Mouse (Mus musculus): ENCODE results near the gene Megf11. TPM values are rescaled to one million over a fixed set of nuclear protein-coding genes. Genes with fewer than 3 reads are reported as not detected.

Gene Megf11
- polyA plus RNA-seq, 1 experiment from 2014 or later, result 0.37 TPM

DNA sequence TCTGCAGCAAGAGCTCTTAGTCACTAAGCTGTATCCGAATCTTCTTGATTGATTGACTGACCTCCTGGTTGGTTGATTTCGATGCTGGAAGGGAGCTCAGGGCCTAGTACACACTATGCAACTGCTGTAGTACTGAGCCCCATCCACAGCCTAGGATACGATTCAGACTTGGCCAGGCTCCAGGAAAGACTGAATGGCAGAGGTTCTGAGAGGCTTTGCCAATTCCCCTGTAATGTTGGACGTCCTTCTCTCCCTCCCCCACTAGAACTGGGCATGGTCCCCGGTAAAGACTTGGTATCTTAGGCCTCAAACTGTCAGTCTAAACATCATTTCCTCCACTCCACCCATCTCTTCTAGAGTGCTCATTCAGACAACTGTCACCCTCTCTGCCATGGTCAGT lies 113.5 kb downstream of the Megf11 start:
- H3K27me3 ChIP-seq (replicated peaks), result peaks cover 2% of the 10 kb centered on the region; the same call in 1 of the 2 replicates
- no peak overlapping the region for H3K9ac ChIP-seq
- H3K4me2 ChIP-seq, result no peak overlapping the region
- no peak overlapping the region for H3K4me3 ChIP-seq
- no peaks in the 10 kb centered on the region for H3K36me3 ChIP-seq
- no peaks in the 10 kb centered on the region for H3K9me3 ChIP-seq (replicated peaks)
- no peak overlapping the region for H3K27ac ChIP-seq (ENCODE audit: poor library complexity, severe bottlenecking)
- no peaks in the 10 kb centered on the region for H3K4me1 ChIP-seq (replicated peaks)
- WGBS, result 54% methylated on average over 5 of the region's 5 CpGs
- ATAC-seq (ENCODE audit: insufficient number of reproducible peaks, low FRiP score), result 0 out of 2 replicates have a peak, but pooled peaks have one; percentile 18

DNA sequence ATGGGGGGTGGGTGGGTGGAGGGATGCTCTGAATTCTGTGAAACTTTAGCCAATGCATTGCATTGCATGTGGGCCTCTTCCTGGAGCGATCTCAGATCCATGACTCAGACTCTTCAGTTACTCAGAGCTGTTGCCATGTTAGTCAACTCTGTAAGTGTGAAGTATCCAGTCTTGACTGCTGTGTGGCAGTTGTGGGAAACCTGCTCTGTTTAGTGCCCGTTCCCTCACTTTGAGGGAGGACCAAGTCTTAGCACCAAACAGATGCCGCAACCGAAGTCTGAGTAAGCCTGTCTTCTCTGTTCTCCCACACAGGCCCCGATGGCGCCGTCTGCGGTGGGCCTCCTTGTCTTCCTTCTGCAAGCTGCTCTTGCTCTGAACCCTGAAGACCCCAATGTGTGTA lies 115.8 kb downstream of the Megf11 start:
- Histone ChIP-seq H3K4me3 (no peak overlapping the region), H3K4me2 (no peak overlapping the region), H3K27me3 (replicated peaks) (peaks cover 2% of the 10 kb centered on the region; the same call in 1 of the 2 replicates), H3K4me1 (replicated peaks) (no peaks in the 10 kb centered on the region), H3K36me3 (no peaks in the 10 kb centered on the region), H3K9me3 (replicated peaks) (no peaks in the 10 kb centered on the region), H3K9ac (no peak overlapping the region), H3K27ac (ENCODE audit: poor library complexity, severe bottlenecking) (no peak overlapping the region)
- WGBS, result 91% methylated on average over 8 of the region's 8 CpGs
- no peak for ATAC-seq (ENCODE audit: insufficient number of reproducible peaks, low FRiP score)

DNA sequence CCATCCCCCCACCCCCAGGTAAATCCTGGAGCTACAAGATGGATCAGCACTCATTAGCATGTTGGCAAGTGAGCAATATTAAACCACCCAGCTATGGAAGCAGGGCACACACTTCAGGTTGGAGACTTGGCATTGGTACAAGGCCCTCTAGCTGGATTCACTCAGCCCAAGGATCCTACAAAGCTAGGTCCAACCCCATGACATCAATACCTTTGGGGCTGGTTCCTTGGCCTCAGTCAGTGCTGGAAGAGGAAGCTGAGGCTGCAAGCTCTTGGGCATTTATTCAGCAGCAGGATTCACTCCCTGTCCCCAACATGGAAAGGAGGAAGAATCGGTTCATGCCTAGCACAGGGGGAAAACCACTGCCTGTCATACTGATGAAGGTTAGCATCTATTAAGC lies 118.6 kb downstream of the Megf11 start:
- no peaks in the 10 kb centered on the region for H3K36me3 ChIP-seq
- H3K4me3 ChIP-seq, result no peak overlapping the region
- H3K27ac ChIP-seq (ENCODE audit: poor library complexity, severe bottlenecking), result no peak overlapping the region
- ATAC-seq (ENCODE audit: insufficient number of reproducible peaks, low FRiP score), result no peak
- H3K4me1 ChIP-seq (replicated peaks), result no peaks in the 10 kb centered on the region
- no peaks in the 10 kb centered on the region; the same call in 1 of the 2 replicates for H3K27me3 ChIP-seq (replicated peaks)
- H3K9me3 ChIP-seq (replicated peaks), result no peaks in the 10 kb centered on the region
- no peak overlapping the region for H3K4me2 ChIP-seq
- no peak overlapping the region for H3K9ac ChIP-seq
- WGBS, result 68% methylated on average over 1 of the region's 1 CpGs

DNA sequence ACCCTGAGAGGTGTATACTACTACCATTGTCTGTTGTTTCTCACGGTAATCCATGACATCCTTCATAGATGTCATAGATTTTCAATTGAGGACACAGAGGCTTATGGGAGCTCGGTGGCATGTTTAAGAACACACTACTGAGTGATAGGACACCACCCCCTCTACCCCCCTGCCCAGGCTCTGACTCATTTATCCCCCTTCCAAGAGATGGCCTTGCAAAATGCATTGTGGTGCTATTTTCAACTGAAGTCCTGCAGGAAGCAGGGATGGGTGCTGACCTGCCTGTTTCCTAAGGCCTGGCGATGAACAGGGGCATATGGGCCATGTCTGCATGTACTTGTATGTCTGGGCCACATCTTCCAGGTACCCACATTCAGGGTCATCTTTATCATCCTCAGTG lies 119.0 kb downstream of the Megf11 start:
- Histone ChIP-seq H3K4me3 (no peak overlapping the region), H3K4me1 (replicated peaks) (no peaks in the 10 kb centered on the region), H3K4me2 (no peak overlapping the region), H3K36me3 (no peaks in the 10 kb centered on the region), H3K9me3 (replicated peaks) (no peaks in the 10 kb centered on the region), H3K27me3 (replicated peaks) (no peaks in the 10 kb centered on the region; the same call in 1 of the 2 replicates), H3K9ac (no peak overlapping the region), H3K27ac (ENCODE audit: poor library complexity, severe bottlenecking) (no peak overlapping the region)
- 65% methylated on average over 3 of the region's 3 CpGs for WGBS
- no peak for ATAC-seq (ENCODE audit: insufficient number of reproducible peaks, low FRiP score)

DNA sequence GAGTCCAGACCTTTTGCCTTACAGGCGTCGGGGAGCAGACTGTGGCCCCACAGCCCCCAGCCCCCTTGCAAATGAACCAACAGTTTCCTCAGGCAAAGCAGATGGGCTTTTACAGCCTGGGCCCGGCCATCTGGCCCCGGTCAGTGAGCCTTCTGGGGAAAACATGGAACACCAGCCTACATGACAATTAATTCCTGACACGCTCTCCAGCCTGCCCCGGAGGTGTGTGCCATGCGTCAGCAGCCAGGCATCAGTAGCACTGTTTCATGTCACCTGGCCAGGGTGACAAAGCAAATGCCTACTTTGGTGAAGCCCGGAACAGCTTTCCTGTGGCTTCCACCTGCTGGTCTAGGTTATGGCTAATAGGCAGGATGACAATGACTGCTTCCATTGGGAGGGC lies 119.5 kb downstream of the Megf11 start:
- Histone ChIP-seq H3K27me3 (replicated peaks) (no peaks in the 10 kb centered on the region; the same call in 1 of the 2 replicates), H3K4me1 (replicated peaks) (no peaks in the 10 kb centered on the region), H3K9me3 (replicated peaks) (no peaks in the 10 kb centered on the region), H3K9ac (no peak overlapping the region), H3K27ac (ENCODE audit: poor library complexity, severe bottlenecking) (no peak overlapping the region), H3K4me2 (no peak overlapping the region), H3K4me3 (no peak overlapping the region), H3K36me3 (no peaks in the 10 kb centered on the region)
- no peak for ATAC-seq (ENCODE audit: insufficient number of reproducible peaks, low FRiP score)
- 72% methylated on average over 8 of the region's 8 CpGs for whole genome bisulfite sequencing

DNA sequence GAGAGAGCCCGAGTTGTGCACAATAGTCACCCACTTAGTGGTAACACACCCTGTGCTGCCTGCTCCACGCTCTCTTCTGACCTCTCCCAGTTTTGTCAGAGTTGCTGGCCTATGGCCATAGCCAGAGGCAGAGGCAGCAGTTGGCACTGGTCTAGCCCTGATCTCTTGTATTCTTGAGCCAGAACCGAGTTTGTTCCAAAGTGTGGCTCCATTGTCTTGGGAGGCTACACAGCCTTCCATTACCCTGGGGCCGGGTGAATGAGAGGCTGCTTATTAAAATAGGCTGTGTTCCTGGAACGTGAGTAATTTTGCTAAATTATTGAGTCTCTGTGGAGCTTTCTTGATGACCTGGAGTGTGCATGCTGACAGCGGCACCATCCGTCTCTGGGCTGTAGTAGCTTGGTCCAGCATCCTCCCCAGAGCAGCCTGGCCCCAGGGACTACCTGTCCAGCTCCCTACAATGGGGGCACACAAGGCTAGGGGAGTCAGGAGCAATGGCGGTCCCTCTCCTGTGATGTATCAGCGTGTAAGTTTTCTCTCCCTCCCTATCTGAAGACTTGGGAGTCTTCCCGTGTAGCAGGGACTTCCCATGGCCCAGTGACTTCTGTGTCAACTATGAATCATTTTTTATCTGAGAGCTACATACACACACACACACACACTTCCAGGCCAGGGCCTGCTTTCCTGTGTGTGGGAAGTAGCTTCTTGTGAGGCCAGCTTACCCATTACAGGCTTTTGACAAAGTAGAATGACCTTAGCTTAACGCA lies 121.2 kb downstream of the Megf11 start:
- ATAC-seq (ENCODE audit: insufficient number of reproducible peaks, low FRiP score), result no peak
- 69% methylated on average over 11 of the region's 11 CpGs for WGBS
- Histone ChIP-seq H3K36me3 (no peaks in the 10 kb centered on the region), H3K4me3 (no peak overlapping the region), H3K27ac (ENCODE audit: poor library complexity, severe bottlenecking) (no peak overlapping the region), H3K4me1 (replicated peaks) (no peaks in the 10 kb centered on the region), H3K9ac (no peak overlapping the region), H3K4me2 (no peak overlapping the region), H3K27me3 (replicated peaks) (peaks cover 3% of the 10 kb centered on the region; the same call in 1 of the 2 replicates), H3K9me3 (replicated peaks) (no peaks in the 10 kb centered on the region)

DNA sequence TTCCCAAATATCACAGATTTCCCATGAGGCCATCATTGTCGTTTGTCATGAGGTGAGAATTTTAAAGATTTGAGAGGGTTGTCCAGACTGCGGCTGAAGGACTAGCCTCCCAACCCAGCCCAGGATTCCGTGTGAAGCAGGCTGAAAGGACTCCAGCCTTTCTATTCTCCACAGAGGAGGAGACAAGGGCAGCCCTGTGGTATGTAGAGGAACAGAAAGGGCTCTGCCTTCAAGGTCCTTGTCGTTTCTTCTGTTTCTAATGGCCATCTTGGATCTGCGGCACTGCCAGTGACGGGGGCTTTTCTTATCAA lies 121.7 kb downstream of the Megf11 start:
- Histone ChIP-seq H3K27me3 (replicated peaks) (peaks cover 8% of the 10 kb centered on the region), H3K4me1 (replicated peaks) (no peaks in the 10 kb centered on the region), H3K4me2 (no peak overlapping the region), H3K9me3 (replicated peaks) (no peaks in the 10 kb centered on the region), H3K4me3 (no peak overlapping the region), H3K9ac (no peak overlapping the region), H3K27ac (ENCODE audit: poor library complexity, severe bottlenecking) (no peak overlapping the region), H3K36me3 (no peaks in the 10 kb centered on the region)
- no peak for ATAC-seq (ENCODE audit: insufficient number of reproducible peaks, low FRiP score)
- WGBS, result 60% methylated on average over 6 of the region's 6 CpGs

DNA sequence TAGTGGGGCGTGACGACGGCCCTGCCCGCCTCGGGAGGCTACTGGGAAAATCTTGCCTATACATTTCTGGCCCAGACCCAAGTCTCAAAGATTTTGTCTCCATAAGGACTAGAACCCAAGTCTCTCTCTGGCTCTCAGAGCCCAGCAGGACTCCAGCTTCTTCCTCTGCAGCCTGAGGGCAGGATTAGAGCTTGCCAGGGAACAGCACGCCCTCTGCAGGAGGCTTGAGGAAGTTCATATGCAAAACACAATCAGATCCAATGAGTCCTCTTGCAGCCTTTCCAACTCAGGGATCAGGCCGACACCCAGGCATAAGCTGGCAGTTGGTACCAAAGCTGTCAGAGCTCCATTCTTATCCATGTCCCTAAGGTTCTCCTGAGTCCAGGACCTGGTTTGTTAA lies 122.6 kb downstream of the Megf11 start:
- Histone ChIP-seq H3K9me3 (replicated peaks) (no peaks in the 10 kb centered on the region), H3K27me3 (replicated peaks) (peaks cover 8% of the 10 kb centered on the region), H3K4me1 (replicated peaks) (no peaks in the 10 kb centered on the region), H3K4me2 (no peak overlapping the region), H3K27ac (ENCODE audit: poor library complexity, severe bottlenecking) (no peak overlapping the region), H3K4me3 (no peak overlapping the region), H3K36me3 (no peaks in the 10 kb centered on the region), H3K9ac (no peak overlapping the region)
- 51% methylated on average over 7 of the region's 7 CpGs for WGBS
- ATAC-seq (ENCODE audit: insufficient number of reproducible peaks, low FRiP score), result no peak

DNA sequence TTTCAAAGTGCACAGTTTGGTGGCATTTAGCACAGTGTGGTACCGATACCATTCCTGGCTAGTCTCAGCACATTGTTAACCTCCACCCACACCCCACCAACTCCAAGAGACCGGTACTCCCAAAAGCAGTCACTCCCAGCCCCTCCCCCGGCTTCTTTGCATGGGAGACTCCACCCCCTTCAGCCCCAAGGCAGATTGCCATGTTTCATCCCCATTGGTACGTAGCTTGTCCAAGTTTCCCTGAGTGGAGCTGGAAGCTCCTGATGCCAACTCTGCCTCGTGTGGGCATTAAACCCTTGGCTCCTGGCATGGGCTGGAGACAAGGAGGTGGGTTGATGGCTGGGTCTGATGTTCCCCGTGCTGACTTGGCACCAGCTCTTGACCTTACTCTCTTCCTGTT lies 129.4 kb downstream of the Megf11 start:
- Histone ChIP-seq H3K4me2 (no peak overlapping the region), H3K27me3 (replicated peaks) (peaks cover 8% of the 10 kb centered on the region; the same call in 1 of the 2 replicates), H3K4me3 (no peak overlapping the region), H3K27ac (ENCODE audit: poor library complexity, severe bottlenecking) (no peak overlapping the region), H3K9me3 (replicated peaks) (no peaks in the 10 kb centered on the region), H3K9ac (no peak overlapping the region), H3K36me3 (no peaks in the 10 kb centered on the region), H3K4me1 (replicated peaks) (no peaks in the 10 kb centered on the region)
- WGBS, result 54% methylated on average over 6 of the region's 6 CpGs
- ATAC-seq (ENCODE audit: insufficient number of reproducible peaks, low FRiP score), result no peak

DNA sequence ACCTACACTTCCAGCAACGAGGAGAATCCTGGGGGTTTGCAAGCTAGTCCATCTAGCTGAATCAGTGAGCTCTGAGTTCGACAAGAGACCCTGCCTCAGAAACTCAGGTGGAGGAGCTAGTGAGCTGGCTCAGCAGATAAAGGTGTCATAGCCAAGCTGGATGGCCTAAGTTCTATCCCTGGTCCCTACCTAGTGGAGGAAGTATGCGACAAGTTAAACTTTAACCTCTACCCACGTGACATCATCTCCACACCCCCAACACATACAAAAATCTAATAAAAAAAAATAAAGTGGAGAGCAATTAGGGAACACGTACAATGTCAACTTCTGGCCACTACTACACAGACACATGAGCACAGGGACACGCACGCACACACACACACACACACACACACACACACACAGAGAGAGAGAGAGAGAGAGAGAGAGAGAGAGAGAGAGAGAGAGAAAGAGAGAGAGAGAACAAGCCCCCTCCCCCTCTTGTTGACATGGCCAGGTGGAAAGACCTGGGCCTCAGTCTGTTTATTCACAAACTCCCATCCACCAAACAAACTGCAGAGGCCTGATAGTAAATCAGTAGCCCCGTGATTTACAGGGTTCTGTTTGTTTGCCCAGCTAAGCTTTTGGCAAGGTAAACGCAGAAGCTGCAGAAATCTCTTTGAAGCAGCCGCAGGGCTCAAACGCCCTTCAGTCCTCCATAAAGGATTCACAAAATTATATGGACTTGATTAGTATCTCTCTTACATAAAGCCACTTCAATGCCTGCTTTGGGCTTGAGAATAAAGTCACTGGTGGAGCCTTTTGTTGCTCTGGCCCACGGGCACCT lies 134.7 kb downstream of the Megf11 start:
- Histone ChIP-seq H3K4me2 (no peak overlapping the region), H3K36me3 (no peaks in the 10 kb centered on the region), H3K27ac (ENCODE audit: poor library complexity, severe bottlenecking) (no peak overlapping the region), H3K9me3 (replicated peaks) (no peaks in the 10 kb centered on the region), H3K4me3 (no peak overlapping the region), H3K27me3 (replicated peaks) (peaks cover 14% of the 10 kb centered on the region; the same call in 1 of the 2 replicates), H3K9ac (no peak overlapping the region), H3K4me1 (replicated peaks) (no peaks in the 10 kb centered on the region)
- no peak for ATAC-seq (ENCODE audit: insufficient number of reproducible peaks, low FRiP score)
- 65% methylated on average over 12 of the region's 12 CpGs for WGBS

DNA sequence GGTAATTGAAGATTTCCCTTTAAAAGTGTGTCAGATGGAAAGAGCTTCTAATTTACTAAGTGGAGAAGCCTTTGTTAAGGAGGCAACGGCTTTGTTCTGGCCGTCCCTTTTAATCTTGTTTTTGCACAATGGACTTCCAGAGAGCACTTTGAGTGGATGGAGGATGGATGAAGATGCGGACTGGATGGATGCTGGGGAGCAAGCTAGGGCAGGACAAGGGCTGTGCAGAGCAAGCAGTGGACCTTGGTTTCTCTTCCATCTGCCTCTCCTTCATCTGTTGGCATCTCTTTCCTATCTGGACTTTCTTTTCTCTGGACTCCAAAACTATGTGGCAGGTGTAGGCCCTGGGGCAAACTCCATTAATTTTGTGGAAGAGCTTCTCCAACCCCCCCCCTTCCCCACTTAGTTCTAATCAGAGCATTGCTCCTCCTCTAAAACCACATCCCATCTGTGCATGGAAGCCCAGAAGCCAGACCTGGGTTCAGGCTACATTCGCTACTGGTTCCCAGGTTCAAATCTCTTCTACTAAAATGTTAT lies 135.4 kb downstream of the Megf11 start:
- H3K27ac ChIP-seq (ENCODE audit: poor library complexity, severe bottlenecking), result no peak overlapping the region
- no peaks in the 10 kb centered on the region for H3K4me1 ChIP-seq (replicated peaks)
- H3K36me3 ChIP-seq, result no peaks in the 10 kb centered on the region
- no peak for ATAC-seq (ENCODE audit: insufficient number of reproducible peaks, low FRiP score)
- H3K4me3 ChIP-seq, result no peak overlapping the region
- H3K4me2 ChIP-seq, result no peak overlapping the region
- H3K27me3 ChIP-seq (replicated peaks), result peaks cover 14% of the 10 kb centered on the region; the same call in 1 of the 2 replicates
- H3K9me3 ChIP-seq (replicated peaks), result no peaks in the 10 kb centered on the region
- H3K9ac ChIP-seq, result no peak overlapping the region
- WGBS, result 60% methylated on average over 4 of the region's 4 CpGs
